Mouse (Mus musculus) natural killer cell, adult 2 months (primary cell): ENCODE results near the gene Zfp42.

Experiments
- DNase-seq, 2 experiments: peaks; one replicate each; pipeline ENCODE4 v3.0.0; 2022; ENCODE audit warnings: low spot score in 2 of 2

Gene Zfp42

GRCm38 (mm10) chr8:43251653-43252052, 55.1 kb downstream of the Zfp42 start:
- DNase-seq = no peak

GRCm38 (mm10) chr8:43248707-43249106, 58.1 kb downstream of the Zfp42 start:
- no peak for DNase-seq
